Mouse (Mus musculus) gastrocnemius, adult 8-10 months (tissue): ENCODE results near the gene Slc16a14. TPM values are rescaled to one million over a fixed set of nuclear protein-coding genes. Genes with fewer than 3 reads are reported as not detected.

ENCODE experiments used
- DNase-seq, 2 experiments: peaks; one replicate each; pipeline ENCODE4 v3.0.0; 2022; ENCODE audit warnings: low spot score in 2 of 2
- total RNA-seq, 4 experiments: library from RNA; stranded (reverse); gene quantifications; 2 replicates each; pipeline ENCODE4 v1.2.4; 2022

Gene Slc16a14
- total RNA-seq, 4 experiments from 2014 or later = 0.07 to 0.15 TPM; not detected in 2

DNA sequence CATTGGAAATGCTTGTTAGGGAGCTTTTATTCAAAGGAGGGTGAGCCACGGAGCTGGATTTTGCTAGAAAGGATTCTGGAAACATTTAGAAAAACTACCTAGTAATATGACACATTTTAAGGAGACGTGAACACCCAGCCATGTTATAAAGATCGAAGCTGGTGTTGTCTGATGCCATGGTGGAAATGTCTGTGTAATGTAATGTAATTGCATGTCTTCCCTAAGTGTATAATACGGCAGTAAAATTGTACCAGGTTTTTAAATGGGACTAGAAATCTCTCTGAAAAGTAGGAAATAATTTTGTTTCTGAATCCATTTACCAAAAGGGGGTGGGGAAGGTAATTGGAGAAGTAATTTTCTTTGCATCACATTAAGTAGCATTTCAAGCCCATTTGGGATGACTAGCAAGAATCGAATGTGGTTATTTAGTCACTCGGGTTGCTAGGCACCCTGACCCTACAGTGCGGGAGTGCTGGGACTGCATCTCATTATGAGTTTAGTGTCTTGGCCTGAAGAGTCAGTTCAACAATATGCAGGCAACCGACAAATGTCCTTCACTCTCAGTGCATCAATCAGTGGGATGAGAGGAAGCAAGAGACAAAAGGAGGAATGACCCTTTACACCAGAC lies 24.6 kb downstream of the Slc16a14 start:
- DNase-seq = no peak

DNA sequence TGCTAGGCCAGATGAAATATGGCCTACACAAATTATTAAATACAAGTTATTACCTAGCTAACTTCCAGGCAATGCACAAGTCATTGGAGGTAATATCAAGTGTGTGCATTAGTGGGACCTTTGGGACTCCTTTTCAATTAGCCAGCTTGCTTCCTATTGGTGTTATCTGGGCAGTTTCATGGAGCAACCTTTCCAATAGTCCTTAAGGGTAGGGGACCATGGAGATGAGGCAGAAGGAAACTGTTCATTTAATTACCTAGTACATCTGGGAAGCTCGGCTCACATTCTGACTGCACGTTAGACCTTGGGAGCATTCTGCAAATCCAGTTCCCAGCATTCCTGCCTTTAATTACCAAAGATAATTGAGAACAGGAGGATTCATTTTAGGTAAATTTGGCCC lies 30.5 kb downstream of the Slc16a14 start:
- no peak for DNase-seq

DNA sequence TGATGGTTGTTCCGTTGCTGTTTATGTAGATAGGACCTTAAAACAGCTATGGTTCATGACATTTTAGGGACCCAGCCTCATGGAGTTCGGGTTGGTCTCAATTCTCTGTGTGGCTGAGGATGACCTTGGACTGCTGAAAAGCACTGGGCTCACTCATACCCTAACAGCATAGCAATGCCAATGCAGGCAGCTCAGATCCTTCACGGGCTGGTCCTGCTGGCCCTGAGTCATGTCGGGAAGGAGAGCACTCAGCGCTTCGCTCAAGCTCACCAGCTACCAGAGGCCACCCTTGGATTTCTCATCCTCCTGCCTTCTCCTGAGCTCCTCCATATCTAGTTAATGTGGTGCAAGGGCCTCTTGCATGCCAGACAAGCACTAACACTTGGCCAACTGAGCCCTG lies 35.8 kb downstream of the Slc16a14 start:
- no peak for DNase-seq

DNA sequence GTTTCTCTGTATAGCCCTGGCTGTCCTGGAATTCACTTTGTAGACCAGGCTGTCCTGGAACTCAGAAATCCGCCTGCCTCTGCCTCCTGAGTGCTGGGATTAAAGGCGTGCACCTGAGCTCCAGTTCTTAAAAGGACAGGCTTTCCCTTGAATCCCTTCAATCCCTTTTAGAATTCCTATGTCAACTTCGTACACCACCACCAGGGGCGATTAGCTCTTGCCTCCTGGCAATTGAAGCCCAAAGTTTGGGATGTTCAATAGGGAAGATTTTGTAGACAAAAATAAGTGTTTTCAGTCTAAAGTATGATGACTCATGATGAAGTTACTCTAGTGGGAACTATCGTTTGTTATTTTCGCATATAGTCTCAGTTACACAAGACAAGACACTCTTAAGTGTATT lies 37.6 kb downstream of the Slc16a14 start:
- DNase-seq = no peak

DNA sequence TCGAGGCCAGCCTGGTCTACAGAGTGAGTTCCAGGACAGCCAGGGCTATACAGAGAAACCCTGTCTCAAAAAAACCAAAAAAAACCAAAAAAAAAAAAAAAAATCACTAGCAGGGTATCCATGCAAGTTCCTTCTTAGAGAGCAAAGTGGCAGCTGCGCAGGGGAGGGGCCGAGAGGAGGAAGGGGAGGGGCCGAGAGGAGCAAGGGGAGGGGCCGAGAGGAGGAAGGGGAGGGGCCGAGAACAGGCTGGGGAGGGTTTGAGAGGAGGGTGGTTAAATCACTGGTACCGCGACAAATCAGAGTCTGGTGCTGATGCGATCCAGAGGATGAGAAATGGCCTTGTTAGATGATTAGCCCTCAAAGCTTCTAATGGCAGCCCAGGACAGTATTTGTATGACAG lies 43.2 kb downstream of the Slc16a14 start:
- no peak for DNase-seq

DNA sequence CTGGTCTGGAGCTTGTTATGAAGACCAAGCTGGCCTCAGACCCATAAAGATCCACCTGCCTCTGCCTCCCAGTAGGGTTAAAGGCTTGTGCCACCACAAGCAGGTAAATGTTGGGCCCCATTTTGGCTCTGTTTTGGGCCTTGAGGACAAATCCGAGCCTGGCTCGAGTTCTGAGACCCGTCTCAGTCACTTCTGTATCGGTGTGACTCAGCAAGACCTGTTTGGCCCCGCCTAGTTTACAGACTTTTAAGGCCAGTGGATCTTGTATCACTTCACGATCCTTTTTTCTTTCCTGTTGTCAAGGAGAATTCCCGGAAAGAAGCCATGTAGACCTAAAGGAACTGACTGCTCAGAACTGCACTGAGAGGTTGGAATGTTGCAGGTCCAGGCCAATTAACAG lies 44.4 kb downstream of the Slc16a14 start:
- DNase-seq = no peak

DNA sequence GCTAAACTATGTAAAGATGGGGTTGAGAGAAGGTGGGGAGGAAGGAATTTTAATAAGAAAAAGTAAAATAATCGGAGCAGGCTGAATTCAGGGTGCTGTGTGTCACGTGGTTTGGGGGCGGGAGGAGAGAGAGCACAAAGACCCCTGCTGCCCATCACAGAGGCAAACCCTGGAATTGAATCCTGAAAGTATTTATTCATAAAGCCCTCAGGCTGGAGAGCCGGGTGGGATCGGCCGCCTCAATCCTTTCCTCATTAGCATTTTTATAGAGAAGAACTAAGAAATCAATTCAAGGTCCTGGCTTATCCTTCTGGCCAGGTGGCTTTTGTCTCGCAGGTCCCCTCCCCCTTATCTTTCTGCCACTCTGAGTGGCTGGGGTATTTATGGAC lies 44.9 kb downstream of the Slc16a14 start:
- no peak for DNase-seq

DNA sequence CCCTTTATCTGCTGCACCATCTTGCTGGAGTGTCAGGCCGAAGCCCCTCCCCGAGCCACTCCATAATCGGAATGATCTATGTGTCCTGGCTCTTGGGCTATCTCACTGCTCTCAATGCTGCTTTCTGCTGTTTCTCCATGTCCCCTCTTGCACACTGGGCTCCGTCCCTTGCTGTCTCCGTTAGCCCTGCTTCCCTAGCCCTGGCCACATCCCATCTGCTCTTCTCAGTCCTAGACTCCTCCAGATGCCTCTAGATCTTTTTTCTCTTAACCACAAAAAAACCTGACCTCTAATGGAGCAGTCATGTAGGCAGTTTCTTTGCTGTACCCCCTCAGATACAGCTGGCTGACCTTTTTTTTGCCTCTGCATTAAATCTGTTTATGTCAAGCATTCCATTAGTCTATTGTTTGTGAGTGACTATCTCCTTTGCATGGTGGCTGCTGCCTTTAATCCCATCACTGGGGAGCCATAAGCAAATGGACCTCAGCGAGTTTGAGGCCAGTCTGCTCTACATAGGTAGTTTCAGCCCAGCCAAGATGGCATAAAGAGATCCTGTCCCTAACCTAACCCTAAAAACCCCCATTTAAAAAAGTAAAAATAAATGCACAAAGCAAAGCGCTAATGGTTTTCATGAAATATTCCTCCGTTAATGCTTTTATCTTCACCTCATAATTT lies 45.5 kb downstream of the Slc16a14 start:
- DNase-seq = no peak

DNA sequence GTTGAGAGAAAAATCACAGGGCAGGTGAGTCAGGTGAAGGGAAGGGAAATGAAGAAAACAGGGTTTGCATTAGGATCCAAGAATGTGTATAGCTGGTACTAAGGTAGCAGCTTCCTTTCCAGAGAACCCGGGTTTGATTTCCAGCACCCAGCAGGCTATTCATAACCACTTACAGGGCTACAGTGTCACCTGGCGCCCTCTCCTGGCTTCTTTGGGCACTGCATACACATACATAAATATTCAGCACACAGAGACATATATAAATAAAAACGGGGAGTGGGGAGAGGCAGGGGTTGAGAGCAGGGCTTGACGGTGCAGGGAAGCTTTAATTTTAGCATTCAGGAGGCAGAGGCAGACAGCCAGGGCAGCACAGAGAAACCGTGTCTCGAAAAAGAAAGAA lies 49.0 kb downstream of the Slc16a14 start:
- DNase-seq = no peak

DNA sequence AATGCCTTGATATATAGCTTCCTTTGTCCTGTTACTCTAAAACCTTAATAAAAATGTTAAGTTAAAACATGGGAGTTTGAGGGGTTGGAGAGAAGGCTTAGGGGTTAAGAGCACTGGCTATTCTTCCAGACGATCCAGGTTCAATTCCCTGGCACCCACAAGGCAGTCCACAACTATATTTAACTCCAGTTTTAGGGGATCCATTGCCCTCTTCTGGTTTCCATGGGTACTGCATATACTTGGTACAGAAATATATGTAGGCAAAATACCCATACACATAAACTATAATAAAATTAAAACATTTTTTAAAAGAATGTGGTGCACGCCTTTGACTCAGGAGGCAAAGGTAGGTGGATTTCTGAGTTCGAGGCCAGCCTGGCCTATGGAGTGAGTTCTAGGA lies 49.8 kb downstream of the Slc16a14 start:
- DNase-seq = no peak

DNA sequence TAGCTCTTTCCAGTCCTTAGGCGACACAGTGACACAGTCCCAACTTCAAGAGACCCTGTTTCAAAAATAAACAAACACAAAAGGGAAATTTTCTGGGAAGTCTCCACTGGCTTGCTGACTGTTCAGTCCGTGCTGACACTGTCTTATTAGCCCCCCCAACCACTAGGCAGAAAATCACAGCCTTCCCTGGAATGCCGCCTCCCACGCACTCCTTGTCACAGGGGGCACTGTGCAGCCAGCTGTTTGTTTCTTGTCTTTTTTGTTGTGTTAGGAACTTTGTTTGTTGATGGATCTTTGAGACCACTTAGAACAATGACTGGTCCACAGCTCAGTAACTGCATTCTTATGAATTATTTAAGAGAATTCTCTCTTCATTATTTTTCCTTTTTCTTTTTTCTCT lies 51.0 kb downstream of the Slc16a14 start:
- DNase-seq = no peak

DNA sequence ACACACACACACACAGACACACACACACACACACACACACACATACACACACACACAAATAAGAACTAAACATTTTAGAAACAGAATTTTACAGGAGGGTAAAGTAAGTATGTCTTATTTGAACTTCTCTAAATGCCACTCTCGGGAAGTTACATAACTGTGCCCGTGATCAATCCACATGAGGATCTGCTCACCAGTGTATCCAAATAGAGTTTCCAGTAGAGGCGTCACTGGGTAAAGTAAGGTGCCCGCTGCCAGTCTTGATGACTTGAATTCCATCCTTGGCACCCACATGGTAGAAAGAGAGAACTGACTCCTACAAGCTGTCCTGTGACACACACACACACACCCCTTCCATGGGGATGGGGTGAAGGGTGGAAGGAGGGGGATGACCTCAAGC lies 52.0 kb downstream of the Slc16a14 start:
- no peak for DNase-seq

DNA sequence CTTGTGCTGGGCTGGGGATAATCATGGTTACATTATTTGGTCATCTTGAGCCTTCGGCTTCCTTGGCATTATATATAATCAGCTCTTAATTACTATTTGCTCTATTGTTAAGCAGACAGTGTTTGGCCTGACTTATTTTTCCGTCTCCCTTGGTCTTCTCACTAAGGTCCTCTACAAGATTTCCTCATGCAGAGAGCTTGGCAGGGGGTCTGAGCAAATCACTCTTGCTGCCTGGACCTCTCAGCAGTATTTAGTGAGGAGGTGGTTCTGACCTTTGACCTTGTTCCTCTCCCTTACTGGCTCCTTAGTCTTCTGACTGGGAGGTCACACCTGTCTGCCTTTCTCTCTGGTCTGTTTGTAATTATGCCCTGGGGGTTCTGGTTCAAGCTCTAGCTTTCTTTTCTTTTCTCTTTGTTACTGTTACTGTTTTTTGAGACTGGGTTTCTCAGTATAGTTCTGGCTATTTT lies 52.8 kb downstream of the Slc16a14 start:
- DNase-seq = no peak

DNA sequence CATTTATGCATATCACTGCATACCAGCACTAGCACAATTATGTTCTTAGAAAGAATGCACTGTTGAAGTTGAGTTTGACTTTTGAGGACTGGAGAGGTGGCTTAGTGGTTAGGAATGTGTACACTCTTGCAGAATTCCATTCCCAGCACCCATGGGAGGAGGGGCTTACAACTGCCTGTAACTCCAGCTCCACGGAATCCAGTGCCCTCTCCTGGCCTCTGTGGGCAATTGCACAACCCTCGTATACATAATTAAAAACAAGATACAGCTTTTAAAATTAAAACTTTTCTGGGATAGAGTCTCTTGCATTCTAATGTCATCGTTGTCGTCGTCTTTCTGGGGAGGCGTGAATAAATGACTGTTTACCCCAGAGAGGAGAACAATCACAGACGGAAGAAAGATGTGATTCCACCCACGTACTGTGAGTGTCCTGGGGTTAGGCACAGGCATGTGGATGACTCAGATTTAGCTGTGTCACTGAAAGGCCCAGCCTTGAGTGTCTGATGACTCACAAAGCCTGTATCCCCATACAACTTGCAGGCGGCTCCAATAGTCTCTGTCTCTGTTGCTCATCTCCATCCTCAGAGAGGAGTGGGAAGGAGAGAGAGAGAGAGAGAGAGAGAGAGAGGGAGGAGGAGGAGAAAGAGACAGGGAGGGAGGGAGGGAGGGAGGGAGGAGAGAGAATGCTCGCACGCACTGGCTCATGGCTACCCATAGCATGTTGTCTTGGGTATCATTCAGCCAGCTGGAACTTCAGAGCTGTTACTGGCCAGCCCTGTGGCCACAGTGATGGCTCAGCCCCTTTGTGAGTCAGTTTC lies 53.5 kb downstream of the Slc16a14 start:
- no peak for DNase-seq

DNA sequence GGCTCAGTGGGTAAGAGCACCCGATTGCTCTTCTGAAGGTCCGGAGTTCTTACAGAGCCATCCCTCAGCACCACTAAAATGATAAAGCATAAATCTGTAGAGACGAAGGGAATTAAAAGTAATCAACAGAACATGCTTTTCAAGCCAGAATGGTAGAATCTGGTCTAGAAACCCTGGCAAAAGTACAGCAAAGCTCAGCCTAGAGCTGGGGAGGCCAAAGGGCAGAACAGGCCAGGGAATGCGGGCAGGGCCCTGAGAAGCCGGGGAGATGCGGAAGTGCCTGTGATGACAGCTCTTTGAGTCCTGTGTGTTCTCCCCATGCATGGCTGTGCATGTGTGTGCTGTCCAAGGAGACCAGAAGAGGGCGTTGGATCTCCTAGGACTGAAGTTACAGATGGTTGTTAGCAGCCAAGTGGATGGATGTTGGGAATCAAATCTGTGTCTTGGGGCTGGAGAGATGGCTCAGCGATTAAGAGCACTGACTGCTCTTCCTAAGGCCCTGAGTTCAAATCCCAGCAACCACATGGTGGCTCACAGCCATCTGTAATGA lies 55.3 kb downstream of the Slc16a14 start:
- no peak for DNase-seq

DNA sequence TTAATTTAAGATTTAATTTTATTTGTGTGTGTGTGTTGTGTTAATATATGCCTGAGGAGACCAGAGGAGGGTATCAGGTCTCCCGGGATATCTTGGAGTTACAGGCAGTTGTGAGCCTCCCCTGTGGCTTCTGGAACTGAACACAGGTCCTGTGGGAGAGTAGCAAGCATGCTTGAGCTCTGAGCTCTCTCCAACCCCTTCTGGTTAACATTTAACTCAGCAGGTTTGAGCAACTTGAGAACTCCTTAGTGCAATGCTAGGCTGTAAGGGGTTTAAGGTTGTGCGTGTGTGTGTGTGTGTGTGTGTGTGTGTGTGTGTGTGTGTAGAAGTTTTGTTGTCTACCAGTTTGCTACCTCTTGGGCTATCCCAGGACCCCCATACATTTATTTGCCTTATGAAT lies 57.3 kb downstream of the Slc16a14 start:
- no peak for DNase-seq

DNA sequence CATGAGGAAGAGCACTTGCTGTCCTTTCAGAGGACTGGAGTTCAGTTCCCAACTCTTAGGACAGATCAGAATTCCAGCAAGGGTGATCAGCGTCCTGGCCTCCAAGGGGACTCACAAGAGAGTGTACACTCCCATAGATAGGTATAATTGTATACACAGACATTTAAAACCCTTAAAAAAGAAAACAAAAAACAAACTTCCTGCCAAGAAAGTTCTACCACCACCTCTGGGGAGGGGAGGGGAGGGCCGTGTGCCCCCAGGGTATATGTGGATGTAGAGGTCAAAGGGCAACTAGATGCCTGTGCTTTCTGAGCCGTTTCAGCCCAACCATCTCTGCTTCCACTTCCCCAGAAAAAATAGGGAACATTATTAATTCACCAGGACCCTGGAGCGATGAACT lies 62.0 kb downstream of the Slc16a14 start:
- DNase-seq = no peak

DNA sequence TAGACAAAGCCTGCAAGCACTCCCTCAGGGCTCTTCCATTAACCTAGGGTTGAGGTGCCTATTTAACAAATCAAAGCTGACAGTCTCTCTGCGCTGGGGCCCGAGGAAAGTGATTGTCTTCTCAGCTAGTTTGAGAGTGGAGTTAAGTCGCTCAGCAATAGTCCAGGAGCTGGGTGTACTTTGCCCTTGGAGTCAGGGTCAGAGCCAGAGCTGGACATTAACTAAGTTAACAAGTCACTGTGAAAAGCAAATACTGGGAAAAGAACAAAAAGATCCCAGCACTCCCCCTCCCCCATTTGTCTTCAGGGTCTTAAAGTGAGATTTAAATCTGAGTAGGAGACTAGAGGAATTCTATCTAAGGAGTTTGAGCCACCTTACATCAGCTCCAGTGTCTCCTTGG lies 62.8 kb downstream of the Slc16a14 start:
- DNase-seq = no peak

DNA sequence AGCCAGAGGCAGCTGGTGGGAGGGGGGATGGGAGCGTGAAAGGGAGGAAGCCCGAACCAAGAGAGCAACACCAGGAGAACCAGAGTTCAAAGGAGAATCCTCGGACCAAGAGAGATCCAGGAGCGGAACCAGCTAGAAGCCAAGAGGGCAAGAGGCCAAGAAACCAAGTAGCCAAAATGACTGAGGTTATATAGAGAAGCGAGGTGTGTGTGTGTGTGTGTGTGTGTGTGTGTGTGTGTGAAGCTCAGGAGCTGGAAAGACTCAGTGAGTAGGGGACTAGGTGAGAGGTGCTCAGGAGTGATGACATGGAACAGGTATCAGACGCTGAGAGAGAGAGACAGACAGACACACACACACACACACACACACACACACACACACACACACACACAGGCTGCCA lies 63.8 kb downstream of the Slc16a14 start:
- no peak for DNase-seq

DNA sequence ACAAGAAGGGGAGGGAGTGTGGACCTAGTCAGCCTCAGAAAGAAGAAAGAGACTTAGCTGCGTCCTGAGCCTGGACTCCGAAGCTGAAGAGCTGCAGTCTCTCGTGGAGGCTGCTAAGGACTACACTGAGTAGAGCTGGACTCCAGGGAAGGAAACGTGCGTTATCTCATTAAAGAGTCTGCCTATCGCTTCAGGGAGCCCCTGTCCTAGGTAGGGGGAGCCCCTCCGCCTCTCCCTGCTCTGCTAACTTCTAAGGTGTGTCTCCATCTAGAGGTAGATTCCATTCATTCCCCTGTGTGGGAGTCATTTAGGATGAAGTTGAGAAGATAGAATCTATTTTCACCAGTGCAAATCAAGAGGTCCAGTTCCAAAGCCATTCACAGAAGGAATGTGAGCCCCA lies 65.4 kb downstream of the Slc16a14 start:
- DNase-seq = no peak

DNA sequence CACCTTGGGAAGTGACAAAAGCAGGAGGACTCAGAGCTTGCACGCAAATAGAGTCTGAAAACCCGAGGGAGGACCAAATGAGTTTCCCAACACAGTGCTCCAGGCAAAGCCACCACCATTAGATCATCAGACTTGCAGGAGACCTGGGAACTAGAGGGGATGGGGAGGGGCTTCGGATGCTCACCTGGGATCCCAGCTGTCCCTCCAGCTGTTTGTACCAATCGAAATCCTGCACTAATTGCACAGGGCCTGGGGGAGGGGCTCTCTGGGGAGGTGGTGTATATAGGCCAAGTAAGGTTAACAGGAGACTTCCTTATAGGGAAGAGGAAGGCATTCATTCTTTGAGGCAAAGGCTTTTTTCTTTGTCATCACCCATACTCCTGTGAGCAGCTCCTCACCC lies 66.1 kb downstream of the Slc16a14 start:
- DNase-seq = no peak

DNA sequence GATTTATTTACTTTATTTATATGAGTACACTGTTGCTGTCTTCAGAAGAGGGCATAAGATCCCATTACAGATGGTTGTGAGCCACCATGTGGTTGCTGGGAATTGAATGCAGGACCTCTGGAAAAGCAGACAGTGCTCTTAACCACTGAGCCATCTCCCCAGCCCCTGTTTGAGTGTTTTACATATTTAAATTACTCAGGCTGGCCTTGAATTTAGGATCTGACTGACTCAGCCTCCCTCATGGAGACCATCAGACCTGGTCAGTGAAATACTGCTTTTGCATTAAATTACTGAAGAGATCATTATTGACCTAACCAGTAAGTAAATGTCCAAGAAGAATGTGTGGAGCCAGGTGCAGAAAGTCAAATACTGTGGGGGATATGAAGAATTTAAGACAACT lies 66.6 kb downstream of the Slc16a14 start:
- DNase-seq = no peak
